Mouse (Mus musculus) skeletal muscle tissue, adult 2 months (tissue): ENCODE measurements around the gene Apip.

Experiments
- DNase-seq: peaks from one replicate; pipeline ENCODE4 v3.0.0-alpha.2; 2012; ENCODE audit warnings: low read depth, low spot score

The Apip gene

GRCm38 (mm10) chr2:103073219-103073982 is at the start of gene Apip, which contains the start of gene Pdhx:
TSS of gene Apip (plus strand) at chr2:103073675.
TSS of gene Pdhx (minus strand) at chr2:103073513.
- DNase-seq: peak; percentile 97

GRCm38 (mm10) chr2:103037831-103038230 is 35.6 kb upstream of the Apip start:
- no peak for DNase-seq

GRCm38 (mm10) chr2:103040896-103041295 is 32.6 kb upstream of the Apip start:
- no peak for DNase-seq

DNA sequence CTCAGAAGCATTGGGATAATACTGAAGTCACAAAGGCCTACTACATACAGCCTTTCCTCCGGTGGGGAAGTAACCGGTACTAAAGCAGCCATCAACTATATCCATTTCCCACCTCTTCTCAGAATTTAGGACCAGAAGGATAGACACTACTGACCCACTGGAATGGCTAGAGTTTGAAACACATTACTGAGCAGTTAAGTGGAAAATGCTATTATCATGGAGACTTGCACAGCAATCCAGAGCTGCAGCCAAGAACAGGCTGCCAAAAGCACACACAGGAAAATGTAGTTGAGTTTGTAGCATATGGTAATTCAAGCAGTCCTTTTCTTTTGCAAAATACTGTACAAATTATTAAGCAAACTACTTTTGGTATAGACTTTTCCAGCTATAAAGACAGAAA is 28.2 kb upstream of the Apip start:
- no peak for DNase-seq

- DNase-seq: no peak
These were observed 21.3 kb upstream of the Apip start for GRCm38 (mm10) chr2:103051937-103052893.

- no peak for DNase-seq
These were observed 17.7 kb upstream of the Apip start for GRCm38 (mm10) chr2:103055820-103056219.

DNA sequence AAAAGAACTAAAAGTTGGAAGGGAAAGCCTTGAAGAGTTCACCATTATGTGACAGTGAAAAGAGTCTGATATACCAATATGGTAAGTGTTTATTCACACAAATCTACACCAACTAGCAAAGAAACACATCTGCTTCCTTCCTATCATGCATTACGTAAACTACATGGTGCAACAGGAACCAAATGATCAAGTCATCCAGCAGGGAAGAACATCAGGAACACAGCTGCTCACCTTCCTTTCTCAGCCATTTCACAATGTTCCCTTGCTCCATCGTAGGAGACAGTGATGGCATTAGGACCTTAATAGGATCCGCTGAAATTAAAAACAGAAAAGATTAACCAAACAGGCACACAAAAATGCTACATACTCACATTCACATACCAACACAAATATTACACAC is 15.2 kb upstream of the Apip start:
- no peak for DNase-seq

DNA sequence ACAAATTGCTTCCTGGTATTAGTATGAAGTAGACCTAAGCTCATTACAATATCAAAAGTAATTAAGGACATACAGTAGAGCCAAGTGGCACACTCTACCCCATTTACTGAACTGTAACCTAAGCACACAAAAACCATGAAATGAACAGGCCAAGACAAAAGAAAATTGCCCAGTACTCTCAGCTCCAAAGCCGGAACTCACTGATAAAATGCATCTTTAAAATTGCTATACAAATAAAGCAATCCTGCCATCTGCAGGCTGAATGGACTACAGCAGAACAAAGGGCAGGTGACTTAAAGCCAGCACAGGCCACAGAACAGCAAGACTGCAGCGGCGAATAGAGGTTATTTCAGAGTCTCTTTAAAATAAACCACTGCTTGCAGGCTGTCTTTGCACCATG is 10.6 kb upstream of the Apip start:
- DNase-seq: no peak

GRCm38 (mm10) chr2:103066683-103067551 is 6.6 kb upstream of the Apip start:
- DNase-seq: no peak

- DNase-seq: no peak
These were observed 5.8 kb upstream of the Apip start for GRCm38 (mm10) chr2:103067552-103068207.

GRCm38 (mm10) chr2:103068602-103069001 is 4.9 kb upstream of the Apip start:
- DNase-seq: no peak

DNA sequence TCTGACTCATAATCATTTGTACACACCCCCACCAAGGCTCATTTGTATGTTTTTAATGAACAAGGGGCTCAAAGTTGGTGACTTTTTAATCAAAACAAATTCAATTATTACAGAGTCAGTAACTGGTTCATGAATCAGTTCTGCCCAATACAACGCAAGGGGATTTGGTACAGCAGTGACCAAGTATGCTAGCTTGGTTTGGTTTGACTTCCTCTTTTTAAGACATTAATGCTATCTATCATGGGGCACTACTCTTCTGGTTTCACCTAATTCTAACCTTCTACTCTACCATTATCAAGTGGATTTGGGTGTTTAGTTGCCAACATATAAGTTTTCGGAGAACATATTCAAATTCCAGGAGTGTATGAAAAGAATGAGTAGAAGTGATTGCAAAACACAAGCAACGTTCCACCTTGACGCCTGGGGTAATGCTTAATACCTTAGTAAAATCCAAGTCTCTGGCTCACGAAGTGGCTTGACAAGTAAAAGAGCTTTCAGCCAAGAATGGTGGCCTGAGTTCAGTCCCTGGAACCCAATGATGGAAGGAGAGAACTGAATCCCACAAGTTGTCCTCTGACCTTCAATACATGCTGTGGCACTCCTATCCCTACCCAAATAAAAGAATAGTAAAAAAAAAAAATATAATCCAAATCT is 3.6 kb upstream of the Apip start:
- DNase-seq: no peak

DNA sequence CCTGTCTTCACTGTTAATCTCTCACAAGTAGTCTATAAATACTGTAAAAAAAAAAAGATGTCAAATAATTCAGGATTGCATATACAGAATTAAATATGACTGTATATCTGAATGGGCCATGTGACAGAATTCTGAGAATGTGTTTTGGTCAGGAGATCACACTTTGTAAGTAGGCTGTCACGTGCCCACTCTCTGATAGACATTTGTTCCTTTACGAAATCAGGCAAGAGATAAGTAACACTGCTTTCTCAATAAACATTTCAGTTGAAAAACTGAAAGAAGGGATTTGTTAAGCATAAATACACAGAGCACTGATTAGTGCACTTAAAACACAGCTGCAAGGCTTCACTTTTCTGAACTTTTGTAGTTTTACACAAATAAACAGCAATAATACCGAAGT is 2.9 kb upstream of the Apip start:
- no peak for DNase-seq

DNA sequence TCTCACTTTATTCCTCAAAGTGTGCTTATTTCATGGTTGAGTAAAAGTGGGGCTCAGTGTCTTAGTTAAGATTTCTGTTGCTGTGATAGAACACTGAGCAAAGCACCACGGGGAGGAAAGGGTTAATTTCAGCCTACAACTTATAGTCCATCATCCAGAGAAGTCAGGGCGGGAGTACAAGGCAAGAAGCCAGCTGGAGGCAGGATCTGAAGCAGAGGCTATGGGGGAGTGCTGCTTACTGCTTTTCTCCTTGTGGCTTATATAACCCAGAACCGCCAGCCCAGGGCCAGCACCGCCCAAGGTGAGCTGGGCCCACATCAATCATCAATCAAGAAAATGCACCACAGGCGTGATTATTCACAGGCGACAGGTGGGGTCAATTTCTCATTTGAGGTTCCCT is 7.6 kb downstream of the Apip start:
- no peak for DNase-seq

DNA sequence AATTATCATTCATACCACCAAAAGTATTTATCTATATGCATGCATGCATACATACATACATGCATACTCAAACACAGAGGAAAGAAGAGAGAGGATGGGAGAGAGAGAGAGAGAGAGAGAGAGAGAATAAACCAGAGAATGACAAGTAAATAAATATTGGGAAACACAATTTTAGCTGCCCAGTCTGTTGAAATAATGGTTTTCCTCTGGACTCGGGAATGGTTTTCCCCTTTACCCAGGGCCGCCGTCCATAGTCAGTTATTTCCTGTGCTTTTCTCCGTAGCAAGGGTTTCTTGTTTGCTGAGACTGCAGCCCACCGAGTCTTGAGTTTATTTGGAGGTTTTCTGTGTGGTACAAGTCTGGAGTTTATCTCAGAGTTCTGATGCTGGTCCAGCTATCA is 8.2 kb downstream of the Apip start:
- DNase-seq: no peak

GRCm38 (mm10) chr2:103082853-103083252 is 9.4 kb downstream of the Apip start:
- no peak for DNase-seq

GRCm38 (mm10) chr2:103084451-103084850 is 11.0 kb downstream of the Apip start:
- DNase-seq: no peak

- no peak for DNase-seq
These were observed 12.2 kb downstream of the Apip start for GRCm38 (mm10) chr2:103085633-103086032.

DNA sequence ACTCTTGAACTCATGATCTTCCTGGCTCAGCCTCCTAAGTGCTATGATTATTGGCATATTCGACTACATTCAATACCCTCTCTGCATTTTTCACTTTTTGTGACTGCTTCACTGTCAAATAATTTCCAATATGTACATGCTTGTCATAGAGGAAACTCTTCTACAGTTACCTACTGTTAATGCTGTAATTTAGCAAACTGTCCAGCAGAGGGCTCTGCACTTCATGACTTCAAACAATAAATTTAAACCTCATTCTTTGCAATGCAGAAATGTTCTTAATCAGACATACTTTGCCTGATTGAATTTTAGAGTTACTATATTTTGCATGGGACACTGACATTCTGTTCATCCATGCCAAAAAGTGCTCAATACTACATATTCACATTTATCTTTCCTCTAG is 13.0 kb downstream of the Apip start:
- peak; percentile 17 for DNase-seq

GRCm38 (mm10) chr2:103088099-103088498 is 14.6 kb downstream of the Apip start:
- DNase-seq: no peak

DNA sequence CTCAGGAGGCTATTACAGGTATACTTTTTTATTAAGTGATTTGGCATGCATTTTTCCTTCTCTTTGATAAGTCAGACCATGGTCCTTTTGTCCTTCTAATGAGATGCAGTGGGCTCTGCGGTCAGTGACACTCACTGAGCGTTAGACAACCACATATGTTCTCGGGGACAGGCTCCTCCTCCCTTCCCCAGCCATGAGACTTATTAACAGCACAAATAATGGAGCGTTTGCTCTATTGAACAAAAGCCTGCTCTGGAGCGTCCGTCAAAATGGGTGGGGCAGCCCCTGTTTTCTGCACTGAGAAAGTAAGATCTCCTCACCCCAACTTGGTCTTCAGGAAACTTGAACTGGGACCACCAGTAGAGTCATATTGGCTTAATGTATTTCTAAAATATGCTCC is 16.0 kb downstream of the Apip start:
- no peak for DNase-seq
